In genomic region chr2:29124936-29125701, GRCm38 (mm10) we compare ENCODE assay signal across 8 mouse cellular contexts. TPM values are rescaled to one million over a fixed set of nuclear protein-coding genes. Genes with fewer than 3 reads are reported as not detected.
DNase-seq lines count a peak whose midpoint lies in the region; ATAC-seq lines count a peak whose summit lies in the region.

No protein-coding gene starts in this region.

- H3K4me1 ChIP-seq in forebrain, embryonic 14.5 days (ENCODE audit: control insufficient read depth, insufficient read depth, low read length), result peaks cover 6% of the 10 kb centered on the region
- H3K4me1 ChIP-seq in neural tube, embryonic 15.5 days, result peaks cover 12% of the 10 kb centered on the region

- peak overlapping the region; percentile 94 for H3K27ac ChIP-seq in forebrain, embryonic 14.5 days (ENCODE audit: low read depth, low read length)
- peak overlapping the region; percentile 94 for H3K27ac ChIP-seq in neural tube, embryonic 15.5 days (replicated peaks)

- H3K36me3 ChIP-seq in forebrain, embryonic 14.5 days (ENCODE audit: control insufficient read depth, insufficient read depth, low read length), result peaks cover 20% of the 10 kb centered on the region
- peaks cover 16% of the 10 kb centered on the region for H3K36me3 ChIP-seq in neural tube, embryonic 15.5 days

- peak; percentile 99 for ATAC-seq in forebrain, embryonic 14.5 days
- ATAC-seq in neural tube, embryonic 15.5 days (ENCODE audit: low FRiP score), result peak; percentile 98

- H3K27me3 ChIP-seq in forebrain, embryonic 14.5 days (replicated peaks; ENCODE audit: control insufficient read depth, insufficient read depth, low read length), result no peaks in the 10 kb centered on the region
- no peaks in the 10 kb centered on the region for H3K27me3 ChIP-seq in neural tube, embryonic 15.5 days (replicated peaks)

- peak overlapping the region; percentile 89 for H3K9ac ChIP-seq in forebrain, embryonic 14.5 days (ENCODE audit: low read length)
- peak overlapping the region; percentile 84 for H3K9ac ChIP-seq in neural tube, embryonic 15.5 days (replicated peaks)

- DNase-seq in ES-CJ7 (ENCODE audit: low read depth, low spot score), result peak; percentile 99
- peak; percentile 97 for DNase-seq in cerebellum, adult 11 months
- peak; percentile 99 for DNase-seq in forebrain, embryonic 14.5 days (ENCODE audit: low spot score)
- DNase-seq in heart, postnatal 14 days, result peak; percentile 99
- DNase-seq in layer of hippocampus, adult 11-12 months (ENCODE audit: low spot score), result peak; percentile 97
- peak; percentile 100 for DNase-seq in lung, adult 18-20 months
- peak; percentile 99 for DNase-seq in testis, postnatal 14 days (ENCODE audit: low spot score)

- peak overlapping the region; percentile 83 for H3K4me3 ChIP-seq in forebrain, embryonic 14.5 days (ENCODE audit: low read depth, low read length)
- H3K4me3 ChIP-seq in neural tube, embryonic 15.5 days (replicated peaks), result peak overlapping the region; percentile 89

- intact Hi-C loops in heart, postnatal 14 days (cut with DNase I), result loop anchor here (5.0 kb wide), 2 partner anchors 38 to 63 kb away; partner anchors contain the start of gene Ttf1

- H3K9me3 ChIP-seq in forebrain, embryonic 14.5 days (replicated peaks; ENCODE audit: control insufficient read depth, low read length), result no peaks in the 10 kb centered on the region
- no peaks in the 10 kb centered on the region for H3K9me3 ChIP-seq in neural tube, embryonic 15.5 days (replicated peaks)

- peak overlapping the region; percentile 74 for H3K4me2 ChIP-seq in forebrain, embryonic 14.5 days (ENCODE audit: low read length)
- H3K4me2 ChIP-seq in neural tube, embryonic 15.5 days, result peak overlapping the region; percentile 78

- under 1% methylated on average over 69 of the region's 81 CpGs for WGBS in forebrain, embryonic 14.5 days
- 2% methylated on average over 79 of the region's 81 CpGs for WGBS in neural tube, embryonic 15.5 days

RNA-seq across cellular contexts. Expression of gene Setx, which starts 1.1 kb away (rescaled TPM):
- 13.2 and 21.5 TPM in 2 replicates for polyA plus RNA-seq in forebrain, embryonic 14.5 days (2014; fragmentation: Nextera tagmentation; extraction: Ambion mirVana)
- total RNA-seq in heart, postnatal 14 days (2021), result 10 to 100 TPM; 36.9 to 41.9 TPM
- 10.2 and 11.5 TPM in 2 replicates for polyA plus RNA-seq in neural tube, embryonic 15.5 days (2015; fragmentation: Nextera tagmentation; extraction: Ambion mirVana)

Comparison
In these comparisons a context has a peak if more than half of its experiments do, and no peak if none do; other contexts are left out.
1. Peak in every context shown above with its lines: DNase-seq, ATAC-seq, H3K4me3 ChIP-seq and H3K27ac ChIP-seq.